Mouse (Mus musculus): ENCODE results near the gene Notch2.

DNA sequence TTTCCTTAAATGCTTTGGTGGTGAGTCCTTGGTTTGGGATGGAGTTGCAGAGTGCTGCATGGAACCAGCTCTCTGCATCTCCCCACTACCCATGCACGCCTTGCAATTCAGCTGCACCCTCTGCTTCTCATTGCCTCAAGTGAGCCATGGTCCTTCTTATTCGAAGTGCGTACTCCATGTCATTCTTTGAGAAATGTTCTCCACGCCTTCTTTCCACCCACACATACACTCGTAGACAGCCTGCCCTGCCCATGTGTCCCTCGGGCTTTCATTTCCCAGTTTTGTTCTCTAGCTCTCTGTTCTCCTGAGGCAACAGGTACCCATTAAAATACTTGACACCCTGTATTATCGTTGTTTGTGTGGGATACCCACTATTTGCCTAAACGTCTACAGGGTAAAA, 76.8 kb downstream of the Notch2 start:
- TF ChIP-seq CTCF (conservative IDR thresholded peaks at IDR 0.05; ENCODE audit: insufficient read depth, insufficient read length, low read depth, low read length) (no peak), POLR2A (IDR thresholded peaks at IDR 0.05; ENCODE audit: low read depth, low read length) (no peak)

Data from kidney, adult 2 months (tissue).